Mouse (Mus musculus) CH12.LX (cell line): ENCODE measurements around the gene Gimap5.
A peak's percentile ranks its signal among the peaks of the same experiment; 100 is the strongest.

Experiments used
- BHLHE40 ChIP-seq: IDR thresholded peaks from 2 replicates; pipeline ENCODE4 v1.6.1; 2011; ENCODE audit warnings: mild to moderate bottlenecking, low read depth, low read length, improper control_type of control experiment
- CHD2 ChIP-seq: IDR thresholded peaks from 2 replicates; pipeline ENCODE4 v1.6.1; 2011; ENCODE audit warnings: low read length, improper control_type of control experiment
- CTCF ChIP-seq, 2 experiments: IDR thresholded peaks in 1 of 2; conservative IDR thresholded peaks in 1 of 2; 2 replicates each; pipeline ENCODE4 v1.5.1; 2011 to 2012; ENCODE audit warnings: low read depth in 2 of 2, low read length in 2 of 2, improper control_type of control experiment in 1 of 2, inconsistent platforms in 1 of 2, mild to moderate bottlenecking in 1 of 2, moderate library complexity in 1 of 2
- E2F4 ChIP-seq: IDR thresholded peaks from 2 replicates; pipeline ENCODE4 v1.6.1; 2011; ENCODE audit warnings: low read depth, low read length, improper control_type of control experiment; ENCODE audit not compliant: insufficient replicate concordance
- ELF1 ChIP-seq: IDR thresholded peaks from 2 replicates; pipeline ENCODE4 v1.6.1; 2014; ENCODE audit warnings: low read depth, mild to moderate bottlenecking, inconsistent platforms, low read length, improper control_type of control experiment
- JUN ChIP-seq: IDR thresholded peaks from 2 replicates; pipeline ENCODE4 v1.6.1; 2011; ENCODE audit warnings: low read depth, mild to moderate bottlenecking, low read length, improper control_type of control experiment, moderate library complexity; ENCODE audit not compliant: insufficient read depth
- MEF2A ChIP-seq: IDR thresholded peaks from 2 replicates; pipeline ENCODE4 v1.6.1; 2014; ENCODE audit warnings: low read depth, mild to moderate bottlenecking, inconsistent platforms, low read length, improper control_type of control experiment, borderline replicate concordance
- MXI1 ChIP-seq: IDR thresholded peaks from 2 replicates; pipeline ENCODE4 v1.6.1; 2011; ENCODE audit warnings: mild to moderate bottlenecking, low read depth, low read length, improper control_type of control experiment
- POLR2A ChIP-seq: IDR thresholded peaks from 2 replicates; pipeline ENCODE4 v1.6.1; 2011; ENCODE audit warnings: low read depth, mild to moderate bottlenecking, improper control_type of control experiment, low read length
- RCOR1 ChIP-seq: conservative IDR thresholded peaks from 2 replicates; pipeline ENCODE4 v1.6.1; 2012; ENCODE audit warnings: low read depth, mild to moderate bottlenecking, inconsistent platforms, low read length, improper control_type of control experiment
- SMC3 ChIP-seq: IDR thresholded peaks from 2 replicates; pipeline ENCODE4 v1.6.1; 2011; ENCODE audit warnings: low read depth, low read length, improper control_type of control experiment

GRCm38 (mm10) chr6:48727761-48728160 is 18.2 kb upstream of the Gimap5 start:
- no peak for TF ChIP-seq CTCF (conservative IDR thresholded peaks at IDR 0.05 in 1 of 2, IDR thresholded peaks at IDR 0.05 in 1 of 2; ENCODE audit: low read depth in 2 of 2, low read length in 2 of 2)
- TF ChIP-seq MEF2A, result no peak
- peak; percentile 43 for TF ChIP-seq ELF1
- no peak for TF ChIP-seq MXI1
- no peak for TF ChIP-seq BHLHE40
- TF ChIP-seq POLR2A, result no peak
- no peak for TF ChIP-seq CHD2
- TF ChIP-seq RCOR1, result no peak
- no peak for TF ChIP-seq E2F4
- TF ChIP-seq SMC3, result no peak
- no peak for TF ChIP-seq JUN
